Mouse (Mus musculus) ES-E14 (cell line): ENCODE measurements around the gene Ect2. TPM values are rescaled to one million over a fixed set of nuclear protein-coding genes. Genes with fewer than 3 reads are reported as not detected.
A peak's percentile ranks its signal among the peaks of the same experiment; 100 is the strongest.

Experiments
- DNase-seq: peaks from one replicate; pipeline ENCODE4 v3.0.0-alpha.2; 2013; ENCODE audit warnings: low read depth, low spot score
- H3K27ac ChIP-seq: 2 replicates; pipeline ENCODE4 v1.5.1; 2012; ENCODE audit warnings: low read depth, mild to moderate bottlenecking, low read length, moderate library complexity, mixed read lengths; ENCODE audit not compliant: poor library complexity, insufficient read depth, severe bottlenecking
- H3K36me3 ChIP-seq: 2 replicates; pipeline ENCODE4 v1.6.1; 2012; ENCODE audit warnings: mild to moderate bottlenecking, low read length, moderate library complexity, mixed read lengths; ENCODE audit not compliant: control insufficient read depth, poor library complexity, insufficient read depth, severe bottlenecking
- H3K4me1 ChIP-seq, 2 experiments: fragments of 150-350 bp in 1 of 2; sonication (generic) in 1 of 2; 2 replicates each; pipeline ENCODE4 v1.6.1; 2012; ENCODE audit warnings: low read length in 2 of 2, mild to moderate bottlenecking in 1 of 2, mixed read lengths in 1 of 2; ENCODE audit not compliant: control insufficient read depth in 2 of 2, insufficient read depth in 2 of 2, poor library complexity in 1 of 2
- H3K4me3 ChIP-seq, 2 experiments: fragments of 150-350 bp in 1 of 2; sonication (generic) in 1 of 2; 2 replicates each; pipeline ENCODE4 v1.5.1; 2012; ENCODE audit warnings: low read length in 2 of 2, low read depth in 1 of 2, mild to moderate bottlenecking in 1 of 2, mixed read lengths in 1 of 2; ENCODE audit not compliant: insufficient read depth in 1 of 2, poor library complexity in 1 of 2, severe bottlenecking in 1 of 2
- H3K9ac ChIP-seq: 2 replicates; pipeline ENCODE4 v1.6.1; 2012; ENCODE audit warnings: low read depth, mild to moderate bottlenecking, low read length, mixed read lengths; ENCODE audit not compliant: poor library complexity, insufficient read depth, severe bottlenecking
- H3K9me3 ChIP-seq: fragments of 150-350 bp; sonication (generic); 2 replicates; pipeline ENCODE4 v1.6.1; 2012; ENCODE audit warnings: low read depth, mild to moderate bottlenecking, low read length; ENCODE audit not compliant: control insufficient read depth, insufficient read depth
- CHD2 ChIP-seq: IDR thresholded peaks from 2 replicates; pipeline ENCODE4 v1.6.1; 2014; ENCODE audit warnings: mild to moderate bottlenecking, low read depth, low read length, inconsistent platforms
- HCFC1 ChIP-seq: IDR thresholded peaks from 2 replicates; pipeline ENCODE4 v1.6.1; 2012; ENCODE audit warnings: low read length, inconsistent platforms, borderline replicate concordance; ENCODE audit not compliant: insufficient read depth
- MAFK ChIP-seq: IDR thresholded peaks from 2 replicates; pipeline ENCODE4 v1.6.1; 2014; ENCODE audit warnings: mild to moderate bottlenecking, low read depth, low read length, inconsistent platforms; ENCODE audit not compliant: insufficient read depth
- ZC3H11A ChIP-seq: IDR thresholded peaks from 2 replicates; pipeline ENCODE4 v1.6.1; 2012; ENCODE audit warnings: low read depth, mild to moderate bottlenecking, inconsistent platforms, low read length, borderline replicate concordance
- ZNF384 ChIP-seq: IDR thresholded peaks from 2 replicates; pipeline ENCODE4 v1.6.1; 2012; ENCODE audit warnings: low read depth, low read length, inconsistent platforms
- in situ Hi-C, 2 experiments: fragments of 600-800 bp; cut with MboI; formaldehyde crosslinking; loops; one replicate each; pipeline ENCODE4 v1.15.1; 2025; ENCODE audit warnings: low sequenced_read_pairs in 2 of 2, inconsistent platforms in 1 of 2; ENCODE audit not compliant: unreplicated experiment in 2 of 2
- total RNA-seq: library from RNA; depleted of rRNA; stranded (reverse); fragments of 300-350 nt; gene quantifications from 2 replicates; pipeline ENCODE4 v1.2.3, GENCODE M21; 2012

The Ect2 gene
- total RNA-seq, 1 experiment, result 103 TPM

GRCm38 (mm10) chr3:27162410-27162804 lies 8.7 kb upstream of the Ect2 start:
- Histone ChIP-seq H3K9me3 (no peaks in the 10 kb centered on the region), H3K4me3 (no peak overlapping the region), H3K36me3 (no peaks in the 10 kb centered on the region), H3K27ac (no peak overlapping the region), H3K4me1 (peaks cover 2 to 4% of the 10 kb centered on the region in 2 experiments; a peak in 3 of 4 replicates), H3K9ac (no peak overlapping the region)
- no peak for TF ChIP-seq ZC3H11A
- TF ChIP-seq MAFK, result no peak
- TF ChIP-seq HCFC1, result no peak
- TF ChIP-seq ZNF384, result no peak
- TF ChIP-seq CHD2, result no peak
- in situ Hi-C loops, result no loop called here
- no peak for DNase-seq

DNA sequence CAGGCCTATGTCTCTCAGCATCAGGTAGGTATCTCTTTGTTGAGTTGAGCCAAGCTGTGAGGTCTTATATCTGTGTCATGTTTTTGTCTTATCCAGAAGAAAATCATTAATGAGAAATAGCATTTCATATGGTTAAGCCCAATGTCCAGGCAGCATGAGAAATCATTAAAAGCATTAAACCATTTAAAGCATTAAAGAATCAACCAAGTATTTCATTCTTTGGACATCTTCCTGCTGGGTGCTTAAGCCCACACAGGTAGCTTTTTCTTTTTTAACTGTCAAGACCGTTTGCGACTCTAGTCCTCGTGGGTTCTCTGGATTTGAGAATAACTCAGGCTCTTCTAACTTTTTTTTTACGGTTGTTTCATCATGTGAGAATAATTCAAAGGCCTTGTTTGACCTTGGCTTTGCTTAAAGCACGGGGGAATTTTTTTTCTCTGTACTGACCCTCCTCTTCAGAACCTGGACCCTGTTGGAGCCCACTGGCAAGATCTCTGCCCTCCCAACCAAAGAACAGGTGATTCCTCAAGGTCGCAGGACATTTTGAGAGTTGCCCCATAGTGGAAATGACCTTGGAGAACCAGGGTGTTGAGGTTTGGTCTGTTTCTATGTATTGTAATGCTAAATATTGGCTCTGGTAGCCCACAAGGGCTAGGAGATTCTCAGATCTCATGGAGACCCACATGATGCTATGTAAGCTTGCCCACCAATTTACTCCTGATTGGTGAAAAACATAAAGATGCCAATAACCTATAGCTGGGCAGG lies 8.1 kb upstream of the Ect2 start:
- Histone ChIP-seq H3K27ac (no peak overlapping the region), H3K36me3 (no peaks in the 10 kb centered on the region), H3K9me3 (no peaks in the 10 kb centered on the region), H3K4me1 (peaks cover 3 to 6% of the 10 kb centered on the region in 2 experiments; a peak in 3 of 4 replicates), H3K4me3 (no peak overlapping the region), H3K9ac (no peak overlapping the region)
- in situ Hi-C loops, result no loop called here
- no peak for TF ChIP-seq CHD2
- TF ChIP-seq ZC3H11A, result no peak
- no peak for TF ChIP-seq ZNF384
- TF ChIP-seq MAFK, result no peak
- no peak for TF ChIP-seq HCFC1
- DNase-seq, result no peak

- TF ChIP-seq ZNF384 (no peak), ZC3H11A (no peak), MAFK (no peak), HCFC1 (no peak), CHD2 (no peak)
- Histone ChIP-seq H3K9me3 (no peaks in the 10 kb centered on the region), H3K27ac (peak overlapping the region; percentile 76; the same call in 1 of the 2 replicates), H3K4me1 (peaks cover 8 to 10% of the 10 kb centered on the region in 2 experiments; a peak in 3 of 4 replicates), H3K9ac (no peak overlapping the region), H3K36me3 (no peaks in the 10 kb centered on the region), H3K4me3 (no peak overlapping the region)
- no peak for DNase-seq
- in situ Hi-C loops, result no loop called here
These were observed 5.2 kb upstream of the Ect2 start for GRCm38 (mm10) chr3:27158910-27159309.

GRCm38 (mm10) chr3:27156594-27156949 lies 2.9 kb upstream of the Ect2 start:
- Histone ChIP-seq H3K9me3 (no peaks in the 10 kb centered on the region), H3K4me1 (peaks cover 4 to 9% of the 10 kb centered on the region in 2 experiments; a peak in 2 of 4 replicates), H3K27ac (peak overlapping the region; percentile 99), H3K9ac (peak overlapping the region; percentile 34; the same call in 1 of the 2 replicates), H3K4me3 (no peak overlapping the region; a peak in 1 of 4 replicates), H3K36me3 (no peaks in the 10 kb centered on the region)
- in situ Hi-C loops, result no loop called here
- TF ChIP-seq ZNF384, result no peak
- no peak for TF ChIP-seq MAFK
- TF ChIP-seq ZC3H11A, result no peak
- no peak for TF ChIP-seq CHD2
- no peak for TF ChIP-seq HCFC1
- DNase-seq, result no peak
